Mouse (Mus musculus): Measurements from ENCODE around the gene Etnppl. TPM values are rescaled to one million over a fixed set of nuclear protein-coding genes. Genes with fewer than 3 reads are reported as not detected.

The Etnppl gene
- total RNA-seq, 1 experiment from 2014 or later: not detected

GRCm38 (mm10) chr3:130662496-130662895 is 45.2 kb downstream of the Etnppl start:
- no peak for ATAC-seq (replicated peaks; ENCODE audit: low read depth, poor library complexity, severe bottlenecking)

- no peak for ATAC-seq (replicated peaks; ENCODE audit: low read depth, poor library complexity, severe bottlenecking)
Observed at GRCm38 (mm10) chr3:130671291-130671690, 54.0 kb downstream of the Etnppl start.

GRCm38 (mm10) chr3:130677671-130678460 is 60.6 kb downstream of the Etnppl start:
- ATAC-seq (replicated peaks; ENCODE audit: low read depth, poor library complexity, severe bottlenecking): no peak

GRCm38 (mm10) chr3:130681226-130681625 is 64.0 kb downstream of the Etnppl start:
- no peak for ATAC-seq (replicated peaks; ENCODE audit: low read depth, poor library complexity, severe bottlenecking)

DNA sequence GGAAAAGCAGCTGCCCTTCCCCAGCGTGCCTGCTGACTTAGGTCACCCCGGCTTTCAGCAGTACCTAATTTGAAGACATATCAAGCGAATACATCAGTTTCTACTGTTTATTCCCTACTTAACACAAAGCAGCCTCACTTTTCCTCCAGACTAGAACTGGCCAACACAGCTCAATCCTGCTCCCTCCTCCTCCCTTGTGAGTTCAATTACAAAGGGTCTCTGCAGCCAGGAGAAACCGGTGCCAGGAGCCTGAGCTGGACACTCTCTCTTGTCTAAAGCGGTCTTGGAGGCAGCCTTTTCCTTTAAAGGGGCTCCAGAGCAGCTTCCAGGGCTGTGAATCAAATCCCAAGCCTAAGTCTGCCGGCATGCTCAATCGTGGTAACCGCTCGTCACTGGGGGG is 64.9 kb downstream of the Etnppl start:
- ATAC-seq (replicated peaks; ENCODE audit: low read depth, poor library complexity, severe bottlenecking): no peak

GRCm38 (mm10) chr3:130683836-130684235 is 66.6 kb downstream of the Etnppl start:
- ATAC-seq (replicated peaks; ENCODE audit: low read depth, poor library complexity, severe bottlenecking): no peak

GRCm38 (mm10) chr3:130684276-130685013 is 67.2 kb downstream of the Etnppl start:
- no peak for ATAC-seq (replicated peaks; ENCODE audit: low read depth, poor library complexity, severe bottlenecking)

DNA sequence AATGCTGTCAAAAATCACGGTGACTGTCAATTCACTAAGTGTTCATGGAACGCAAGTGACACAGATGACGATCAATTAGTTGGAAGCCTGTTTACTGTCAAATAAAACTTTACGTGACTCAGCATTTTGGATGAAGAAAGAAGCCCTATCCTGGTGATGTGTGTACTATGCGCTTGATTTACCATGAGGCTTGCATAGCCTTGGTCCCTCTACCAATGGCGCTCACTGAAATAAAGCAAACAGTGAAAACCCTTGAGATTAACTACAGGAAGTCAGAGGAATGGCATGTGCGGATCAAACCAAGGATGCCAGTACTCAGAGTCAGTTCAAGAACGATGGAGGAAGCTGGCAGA is 67.7 kb downstream of the Etnppl start:
- no peak for ATAC-seq (replicated peaks; ENCODE audit: low read depth, poor library complexity, severe bottlenecking)

DNA sequence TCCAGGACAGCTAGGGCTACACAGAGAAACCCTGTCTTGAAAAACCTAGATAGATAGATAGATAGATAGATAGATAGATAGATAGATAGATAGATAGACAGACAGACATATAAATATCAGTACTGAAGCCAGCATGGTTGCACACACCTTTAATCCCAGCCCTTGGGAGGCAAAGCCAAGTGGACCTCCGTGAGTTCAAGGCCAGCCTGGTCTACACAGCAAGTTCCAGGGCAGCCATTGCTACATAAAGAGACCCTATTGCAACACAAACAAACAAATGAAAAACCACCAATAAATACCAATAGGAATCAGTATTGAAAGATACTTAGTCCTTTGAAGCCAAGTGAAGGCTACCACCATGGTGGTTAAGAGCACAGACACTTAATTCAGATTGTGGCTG is 69.8 kb downstream of the Etnppl start:
- ATAC-seq (replicated peaks; ENCODE audit: low read depth, poor library complexity, severe bottlenecking): no peak

Other genes starting within 250 kb of the Etnppl start
- gene Ostc, start 92.0 kb downstream of the Etnppl start, total RNA-seq (2017): 140 and 175 TPM in 2 replicates
- 2,934 and 3,618 TPM in 2 replicates for gene Rpl34, start 113.0 kb downstream of the Etnppl start, total RNA-seq (2017)

Measured in common myeloid progenitor, adult 5-6 weeks (primary cell).